Mouse (Mus musculus) ovary, adult 18-20 months (tissue): ENCODE measurements around the gene Ush1g.

Experiments used
- DNase-seq: peaks from one replicate; pipeline ENCODE4 v3.0.0; 2022; ENCODE audit warnings: low spot score, mixed read lengths

Gene Ush1g

GRCm38 (mm10) chr11:115321906-115322693 lies at the start of gene Ush1g:
TSS of gene Ush1g (minus strand) at chr11:115322041.
- no peak for DNase-seq

DNA sequence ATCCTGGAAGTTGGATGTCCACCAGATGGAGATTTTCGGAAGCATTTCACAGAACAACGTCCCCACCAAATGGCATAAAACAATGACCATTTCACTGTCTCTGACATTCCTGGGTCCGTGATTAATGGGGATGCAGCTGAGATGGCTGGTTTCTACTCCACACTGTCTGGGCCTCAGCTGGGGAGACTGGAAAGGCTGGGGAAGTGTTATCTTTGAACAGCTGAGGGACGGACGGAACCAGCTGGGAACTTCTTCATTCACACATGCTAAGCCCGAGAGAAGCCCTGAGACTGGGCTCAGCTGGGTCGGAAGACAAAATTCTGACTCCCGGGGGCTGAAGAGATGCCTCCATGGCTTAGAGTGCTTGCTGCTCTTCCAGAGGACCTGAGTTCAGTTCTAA lies 49.5 kb upstream of the Ush1g start:
- DNase-seq: no peak

- DNase-seq: no peak
Observed at GRCm38 (mm10) chr11:115370368-115370767, 48.5 kb upstream of the Ush1g start.

DNA sequence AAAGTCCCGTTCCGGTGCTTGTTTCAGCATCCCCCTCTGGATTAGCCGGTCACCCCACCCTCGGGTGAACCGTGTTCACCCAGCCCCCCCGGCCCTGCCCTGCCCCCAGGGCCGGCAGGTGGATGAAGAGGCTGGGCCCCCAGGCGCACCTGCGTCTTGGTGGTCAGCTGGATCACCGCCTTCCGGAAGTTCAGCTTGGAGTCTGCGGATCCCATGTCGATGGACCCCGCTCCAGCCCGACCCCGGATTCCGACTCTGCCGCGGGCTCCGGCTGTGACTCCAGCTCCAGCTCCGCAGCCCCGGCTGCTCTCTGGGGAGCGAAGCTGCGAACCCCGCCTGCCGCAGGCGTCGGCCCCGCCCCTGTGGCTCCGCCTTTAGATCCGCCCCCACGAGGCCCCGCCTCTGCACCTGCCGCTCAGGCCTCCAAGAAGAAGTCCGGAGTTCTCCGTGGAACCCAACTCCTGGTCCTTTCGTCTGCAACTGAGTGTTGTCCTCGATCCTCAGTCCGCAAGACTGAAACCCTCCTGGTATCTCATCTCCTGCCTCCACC lies 45.6 kb upstream of the Ush1g start, which contains the start of gene Hid1:
Hid1 (minus strand) TSS at position 362 of the 550 bp plus-strand sequence.
- peak; percentile 68 for DNase-seq

DNA sequence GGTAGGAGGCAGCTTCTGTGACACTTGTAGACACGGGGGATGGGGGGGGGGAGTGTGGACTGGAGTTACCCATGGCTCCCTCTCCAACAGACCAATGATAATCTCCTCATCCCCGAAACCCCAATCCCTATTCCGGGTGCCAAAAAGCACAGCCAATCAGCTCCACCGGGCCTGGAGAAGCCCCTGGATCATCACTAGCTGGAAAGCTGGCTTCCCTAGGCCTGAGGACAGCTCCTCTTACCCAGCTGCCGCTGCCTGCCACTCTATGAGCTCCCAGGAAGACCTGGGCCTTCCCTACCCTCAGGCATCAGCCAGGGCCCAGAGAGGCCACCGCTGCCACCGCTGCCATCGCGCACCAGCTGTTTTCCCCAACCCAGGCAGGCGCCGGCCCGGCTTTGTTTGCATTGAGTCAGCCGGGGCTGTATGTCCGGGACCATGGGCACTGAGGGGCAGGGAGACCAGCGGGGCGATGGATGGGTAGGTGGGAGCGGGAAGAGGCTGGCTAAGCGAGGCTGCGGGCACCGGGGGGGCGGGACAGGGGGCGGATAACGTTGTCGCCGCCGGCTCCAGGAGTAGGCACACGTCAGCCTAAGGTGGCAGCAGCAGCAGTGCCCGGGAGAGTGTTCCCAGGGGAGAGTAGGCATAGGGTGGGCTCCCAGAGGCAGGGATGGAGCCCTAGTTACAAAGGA lies 45.0 kb upstream of the Ush1g start:
- no peak for DNase-seq

GRCm38 (mm10) chr11:115366039-115366705 lies 44.3 kb upstream of the Ush1g start:
- no peak for DNase-seq

DNA sequence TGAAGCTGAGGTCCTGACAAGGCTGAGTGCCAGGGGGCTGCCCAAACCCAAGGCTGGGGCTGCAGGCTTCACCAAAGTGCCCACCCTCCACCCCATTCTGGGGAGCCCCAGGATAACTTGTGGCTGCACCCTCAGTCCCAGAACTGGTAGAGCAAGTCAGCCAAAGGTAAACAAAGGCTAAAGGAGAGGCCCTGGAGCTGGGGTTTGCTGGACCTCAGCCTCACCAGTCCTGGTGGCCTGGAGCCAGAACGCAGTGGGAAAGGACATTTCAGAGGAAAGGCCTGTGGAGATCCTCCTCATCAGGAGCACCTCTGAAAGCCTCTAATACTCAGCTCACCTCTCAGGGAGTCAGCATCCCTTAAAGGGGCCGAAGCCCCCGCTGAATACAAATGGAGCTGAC lies 42.3 kb upstream of the Ush1g start:
- no peak for DNase-seq

DNA sequence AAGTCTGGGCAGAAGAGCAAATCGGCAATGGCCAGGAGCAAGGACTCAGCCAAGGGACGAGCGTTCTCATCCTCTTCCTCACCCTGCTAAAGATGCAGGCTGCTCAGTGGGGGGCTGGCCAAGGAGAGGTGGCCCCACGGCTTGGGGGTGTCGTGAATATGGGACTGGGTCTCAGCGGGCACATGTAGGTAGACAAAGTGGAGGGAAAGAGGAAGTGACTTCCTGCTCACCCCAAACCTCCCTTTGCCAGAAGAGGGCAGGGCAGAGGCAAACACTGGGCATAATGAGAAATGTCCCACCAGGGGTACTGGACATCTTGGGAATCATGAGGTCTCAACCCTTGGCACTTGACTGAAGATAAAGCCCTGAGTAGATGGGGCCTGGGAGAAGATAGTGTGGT lies 37.9 kb upstream of the Ush1g start:
- DNase-seq: no peak

GRCm38 (mm10) chr11:115359293-115359692 lies 37.5 kb upstream of the Ush1g start:
- DNase-seq: no peak

- no peak for DNase-seq
Observed at GRCm38 (mm10) chr11:115358468-115358867, 36.6 kb upstream of the Ush1g start.

DNA sequence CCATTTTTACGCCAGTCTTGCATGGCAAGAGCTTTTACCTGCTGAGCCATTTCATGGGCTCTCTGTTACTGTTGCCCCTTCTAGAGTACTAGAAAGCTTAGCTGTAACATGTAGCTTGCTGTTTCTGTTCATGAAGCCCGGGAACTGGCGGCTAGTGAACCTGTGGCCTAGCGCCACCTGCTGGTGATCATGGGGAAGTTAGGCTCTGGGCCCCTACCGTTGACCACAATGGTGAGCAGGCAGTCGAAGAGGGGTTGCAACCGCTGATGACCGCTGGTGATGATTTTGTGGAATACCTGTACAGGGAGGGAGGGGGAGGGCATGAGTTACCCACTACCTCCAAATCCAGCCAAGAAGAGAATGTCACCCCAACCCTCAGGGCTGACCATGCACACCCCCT lies 32.3 kb upstream of the Ush1g start:
- DNase-seq: peak; percentile 40

DNA sequence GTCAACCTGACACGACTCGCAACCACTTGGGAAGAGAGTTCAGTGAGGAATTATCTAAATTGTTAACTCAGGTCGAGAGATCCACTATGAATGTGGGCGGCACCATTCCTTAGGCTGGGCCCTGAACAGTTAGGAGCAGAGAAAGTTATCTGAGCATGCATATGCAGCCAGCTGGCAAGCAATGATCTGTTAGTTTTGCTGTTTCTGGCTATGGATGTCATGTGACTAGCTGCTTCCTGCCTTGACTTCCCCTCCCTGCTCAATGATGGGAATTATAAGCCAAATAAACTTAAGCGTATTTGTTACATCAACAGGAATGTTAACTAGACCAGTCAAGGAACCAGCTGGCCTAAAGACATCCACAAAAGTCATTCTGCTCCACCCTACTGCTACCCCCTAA lies 31.5 kb upstream of the Ush1g start:
- no peak for DNase-seq

GRCm38 (mm10) chr11:115349976-115350375 lies 28.1 kb upstream of the Ush1g start:
- DNase-seq: no peak

DNA sequence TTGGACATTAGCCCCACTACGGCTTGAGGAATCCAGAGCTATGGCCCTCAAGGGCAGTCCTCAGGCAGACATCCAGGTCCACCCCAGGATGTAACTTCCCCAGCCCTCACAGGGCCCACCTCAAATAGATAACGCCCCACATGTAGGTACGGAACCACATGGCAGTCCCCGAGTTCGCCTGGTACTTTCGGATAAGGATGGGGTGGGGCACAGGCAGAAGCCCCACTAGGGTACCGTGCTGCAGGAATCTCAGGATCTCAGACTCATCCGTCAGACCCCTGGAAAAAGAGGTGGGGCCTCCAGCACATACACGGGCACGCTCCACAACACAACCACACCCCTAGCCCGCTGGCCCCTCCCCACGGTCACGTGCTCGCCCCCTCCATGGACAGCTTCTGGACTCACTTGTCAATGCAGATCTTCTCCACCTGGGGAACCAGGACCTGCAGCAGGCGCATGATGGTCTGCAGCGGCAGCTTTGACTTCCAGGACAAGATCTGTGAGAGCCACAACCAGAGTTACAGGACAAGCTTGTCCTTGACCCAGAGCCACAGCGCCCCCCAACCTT lies 26.9 kb upstream of the Ush1g start:
- DNase-seq: no peak

DNA sequence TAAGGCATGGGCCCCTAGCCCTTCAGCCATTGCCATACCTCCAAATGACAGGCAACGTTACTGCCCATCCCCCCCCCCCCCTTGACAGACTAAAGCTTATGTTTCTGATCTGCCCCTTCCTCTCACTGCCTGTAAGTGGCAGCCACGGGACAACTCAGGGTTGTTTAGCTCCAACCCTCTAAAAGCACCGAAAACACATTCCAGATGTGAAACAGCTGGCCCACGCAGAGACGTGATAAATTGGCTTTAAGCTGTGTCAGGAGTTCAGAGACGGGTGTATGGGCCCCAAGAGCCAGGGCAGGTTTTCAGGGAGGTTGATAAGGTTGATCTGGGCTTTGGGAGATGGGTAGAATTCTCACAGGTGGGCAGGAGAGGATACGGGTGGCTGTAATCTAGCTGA lies 23.7 kb upstream of the Ush1g start:
- no peak for DNase-seq

GRCm38 (mm10) chr11:115344967-115345366 lies 23.1 kb upstream of the Ush1g start:
- no peak for DNase-seq

DNA sequence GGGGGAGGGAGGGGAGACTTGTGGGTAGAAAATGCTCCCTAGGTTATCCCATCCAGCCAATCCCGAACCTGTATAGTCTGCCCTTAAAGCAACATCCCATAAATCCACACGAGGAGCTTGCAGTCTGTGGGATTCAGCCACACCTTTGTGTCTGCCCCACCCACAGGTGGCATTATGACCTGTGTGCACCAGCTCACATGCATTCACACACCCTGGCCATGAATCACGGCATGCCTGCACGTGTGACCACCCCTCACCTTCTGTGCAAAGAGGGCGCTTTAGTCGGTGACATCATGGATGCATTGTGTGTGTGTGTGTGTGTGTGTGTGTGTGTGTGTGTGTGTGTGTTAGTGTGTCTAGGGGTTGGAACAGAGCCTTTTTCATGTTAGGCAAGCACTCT lies 20.0 kb upstream of the Ush1g start:
- DNase-seq: no peak

DNA sequence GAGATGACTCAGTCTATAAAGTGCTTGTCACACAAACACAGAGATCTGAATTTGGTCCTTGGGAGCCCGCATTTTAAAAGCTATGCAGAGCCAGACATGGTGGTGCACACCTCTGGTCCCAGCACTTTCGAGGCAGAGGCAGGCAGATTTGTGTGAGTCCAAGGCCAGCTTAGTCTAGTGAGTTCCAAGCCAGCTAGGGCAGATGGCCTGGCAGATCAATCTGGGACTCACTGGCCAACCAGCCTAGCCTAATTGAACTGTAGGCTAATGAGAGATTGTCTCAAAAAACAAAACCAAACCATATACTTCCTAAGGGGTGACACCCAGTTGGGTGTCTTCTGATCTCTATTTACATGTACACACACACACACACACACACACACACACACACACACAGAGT lies 19.4 kb upstream of the Ush1g start:
- DNase-seq: no peak

GRCm38 (mm10) chr11:115337826-115338225 lies 16.0 kb upstream of the Ush1g start:
- no peak for DNase-seq

DNA sequence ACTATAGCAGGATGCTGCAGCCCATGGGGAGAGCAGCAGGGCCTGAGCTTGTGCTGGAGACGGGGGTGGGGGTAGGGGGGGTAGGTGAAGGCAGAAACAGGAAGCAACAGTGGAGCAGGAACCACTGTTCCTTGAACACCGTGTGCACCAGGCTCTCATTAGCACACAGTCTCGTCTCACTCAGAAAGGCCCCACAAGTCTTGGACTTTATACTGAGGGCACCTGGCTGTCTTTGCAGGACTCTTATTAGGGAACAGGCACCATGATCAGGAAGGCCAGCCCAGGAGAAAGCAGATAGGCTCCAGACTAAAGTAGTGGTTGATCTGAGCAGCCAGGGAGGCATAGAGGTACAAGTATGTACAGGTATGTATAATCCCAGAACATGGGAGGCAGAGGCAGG lies 15.5 kb upstream of the Ush1g start:
- no peak for DNase-seq

- no peak for DNase-seq
Observed at GRCm38 (mm10) chr11:115336115-115336514, 14.3 kb upstream of the Ush1g start.

DNA sequence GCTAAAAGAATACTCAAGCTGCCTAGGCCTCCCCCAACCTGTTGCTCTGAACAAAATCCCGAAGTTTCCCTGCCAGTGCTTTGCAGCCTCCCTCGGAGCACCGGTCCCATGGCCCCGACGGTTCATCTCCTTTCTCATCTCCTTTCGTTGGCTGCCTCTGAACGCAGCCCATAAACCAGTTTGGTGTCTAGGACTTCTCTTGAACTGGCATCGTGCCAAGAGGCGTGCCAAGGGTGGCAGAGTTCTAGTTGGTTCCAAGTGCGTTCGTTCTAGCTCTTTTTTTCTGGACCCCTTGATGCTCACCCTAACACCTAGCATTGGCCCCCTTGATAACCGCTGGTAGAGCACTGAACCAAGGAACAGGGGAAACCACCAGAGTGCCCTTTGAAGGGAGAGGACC lies 13.4 kb upstream of the Ush1g start:
- no peak for DNase-seq
